In the genomic region with DNA sequence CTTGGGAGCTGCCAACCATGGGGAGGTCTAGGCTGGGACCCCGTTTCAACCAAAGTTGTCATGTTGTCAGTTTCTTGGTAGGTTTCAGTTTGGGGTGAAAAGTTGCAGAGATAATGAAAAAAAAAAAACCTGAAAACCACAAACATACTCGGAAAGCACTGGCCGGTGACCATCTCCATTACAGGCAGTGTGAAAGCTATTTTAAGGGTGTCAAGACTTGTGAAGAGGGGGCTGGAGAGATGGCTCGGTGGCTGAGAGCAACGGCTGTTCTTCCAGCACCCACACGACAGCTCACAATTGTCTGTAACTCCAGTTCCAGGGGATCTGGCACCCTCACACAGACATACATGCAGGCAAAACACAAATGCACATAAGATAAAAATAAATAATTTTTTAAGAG, we compare ENCODE assay signal across 24 mouse cellular contexts. TPM values are rescaled to one million over a fixed set of nuclear protein-coding genes. Genes with fewer than 3 reads are reported as not detected.
DNase-seq lines count a peak whose midpoint lies in the region; ATAC-seq and TF ChIP-seq lines count a peak whose summit lies in the region.
"Had no signal": no experiment of that assay in that cellular context is flagged by ENCODE, and none has a peak within 500 bp of the region (broad histone marks: within the 10 kb centered on the region; RNA-seq: fewer than 3 reads in every experiment).

No protein-coding gene starts in this region.

- 33% methylated on average over 6 of the region's 6 CpGs for WGBS in heart, postnatal 0 days

- peak; percentile 55; the same call in 1 of the 2 replicates for ATAC-seq in heart, postnatal 0 days (ENCODE audit: insufficient read depth, low read depth)

- H3K36me3 ChIP-seq in heart, postnatal 0 days (replicated peaks; ENCODE audit: control insufficient read depth, insufficient read depth, low read length): no peaks in the 10 kb centered on the region
- H3K36me3 ChIP-seq in CH12.LX (replicated peaks in 1 of 2; ENCODE audit: control insufficient read depth in 1 of 2, insufficient read depth in 1 of 2, low read length in 1 of 2): peaks cover 21 to 89% of the 10 kb centered on the region in 2 experiments
- H3K36me3 ChIP-seq: embryonic facial prominence, embryonic 15.5 days; forebrain, embryonic 10.5 days; neural tube, embryonic 13.5 days had no signal

- DNase-seq in gastrocnemius, adult 2 months: peak; percentile 32
- no peak for DNase-seq in gastrocnemius, postnatal 10 days
- no peak for DNase-seq in heart, postnatal 0 days (ENCODE audit: low spot score)
- DNase-seq in heart, postnatal 25 days (ENCODE audit: low spot score): no peak
- DNase-seq in CH12.LX (ENCODE audit: extremely low read depth): peak; percentile 16
- DNase-seq in left cerebral cortex, postnatal 14 days (ENCODE audit: low spot score in 2 of 2): peak; percentile 29 to 56
- no peak for DNase-seq in cerebellum, adult 11 months
- DNase-seq: adrenal gland, postnatal 36 days; B cell, adult 2 months; cerebellum, adult 2 months; cerebellum, postnatal 36 days; kidney, adult 11 months; kidney, postnatal 14 days; layer of hippocampus, postnatal 36 days; lung, adult 18-20 months; lung, postnatal 14 days; midbrain, embryonic 14.5 days had no signal

- H3K27ac ChIP-seq in gastrocnemius, adult 2 months: peak overlapping the region; percentile 53; the same call in 1 of the 2 replicates
- H3K27ac ChIP-seq in heart, postnatal 0 days (ENCODE audit: low read depth): 0 out of 2 replicates have a peak overlapping the region, but pooled peaks have one; percentile 16
- H3K27ac ChIP-seq in CH12.LX (ENCODE audit: insufficient read depth, low read depth): no peak overlapping the region; the same call in 1 of the 2 replicates
- H3K27ac ChIP-seq: embryonic facial prominence, embryonic 15.5 days; forebrain, embryonic 10.5 days; layer of hippocampus, adult 2 months; neural tube, embryonic 13.5 days; stomach, postnatal 0 days had no signal

- dilution Hi-C loops in CH12.LX (cut with MboI; ENCODE audit: extremely low pct_ligation_motif_present, extremely low pct_unique_long_range_greater_than_20kb, low sequenced_read_pairs): no loop called here

- peaks cover 3% of the 10 kb centered on the region for H3K79me2 ChIP-seq in CH12.LX (replicated peaks; ENCODE audit: control insufficient read depth, extremely low read depth, insufficient read depth, poor library complexity, severe bottlenecking)

- H3K9me3 ChIP-seq in heart, postnatal 0 days (replicated peaks; ENCODE audit: control insufficient read depth, low read length): no peaks in the 10 kb centered on the region
- no peaks in the 10 kb centered on the region for H3K9me3 ChIP-seq in CH12.LX (replicated peaks; ENCODE audit: low read length)
- H3K9me3 ChIP-seq: embryonic facial prominence, embryonic 15.5 days; forebrain, embryonic 10.5 days; megakaryocyte, embryonic 14.5 days; neural tube, embryonic 13.5 days had no signal

- no peaks in the 10 kb centered on the region for H3K27me3 ChIP-seq in heart, postnatal 0 days (ENCODE audit: control insufficient read depth, insufficient read depth, low read length)
- no peaks in the 10 kb centered on the region for H3K27me3 ChIP-seq in CH12.LX (replicated peaks)
- H3K27me3 ChIP-seq: embryonic facial prominence, embryonic 15.5 days; megakaryocyte, embryonic 14.5 days; neural tube, embryonic 13.5 days had no signal

- H3K4me3 ChIP-seq in gastrocnemius, adult 2 months: peak overlapping the region; percentile 23
- H3K4me3 ChIP-seq in heart, postnatal 0 days (ENCODE audit: low read depth, low read length): no peak overlapping the region
- H3K4me3 ChIP-seq in CH12.LX (replicated peaks in 1 of 3; ENCODE audit: low read depth in 2 of 3, low read length in 2 of 3, poor library complexity in 1 of 3): no peak overlapping the region
- H3K4me3 ChIP-seq: embryonic facial prominence, embryonic 15.5 days; forebrain, embryonic 10.5 days; layer of hippocampus, adult 2 months; megakaryocyte, embryonic 14.5 days; neural tube, embryonic 13.5 days had no signal

- no peak overlapping the region for H3K9ac ChIP-seq in heart, postnatal 0 days (replicated peaks; ENCODE audit: low read depth, low read length)
- no peak overlapping the region for H3K9ac ChIP-seq in CH12.LX (ENCODE audit: insufficient read depth, low read depth)
- H3K9ac ChIP-seq: embryonic facial prominence, embryonic 15.5 days; neural tube, embryonic 13.5 days had no signal

- no peak for TF ChIP-seq EP300 in heart, postnatal 0 days (IDR thresholded peaks at IDR 0.05; ENCODE audit: low read depth)
- no peak for TF ChIP-seq EP300 in CH12.LX (IDR thresholded peaks at IDR 0.05; ENCODE audit: low read length)

- intact Hi-C loops in gastrocnemius, adult 2 months (cut with DNase I): no loop called here
- intact Hi-C loops in heart, postnatal 25 days (cut with DNase I): no loop called here
- intact Hi-C loops in left cerebral cortex, postnatal 14 days (cut with DNase I): no loop called here

- no peak for TF ChIP-seq RAD21 in CH12.LX (IDR thresholded peaks at IDR 0.05; ENCODE audit: low read depth, low read length)

- no peak for TF ChIP-seq POLR2A in CH12.LX (IDR thresholded peaks at IDR 0.05; ENCODE audit: low read depth, low read length)

- no peak for TF ChIP-seq CTCF in gastrocnemius, adult 2 months (IDR thresholded peaks at IDR 0.05)
- TF ChIP-seq CTCF in heart, postnatal 0 days (IDR thresholded peaks at IDR 0.05; ENCODE audit: low read depth): no peak
- TF ChIP-seq CTCF in CH12.LX (conservative IDR thresholded peaks at IDR 0.05 in 1 of 2, IDR thresholded peaks at IDR 0.05 in 1 of 2; ENCODE audit: low read depth in 2 of 2, low read length in 2 of 2): no peak

- in situ Hi-C loops in CH12.LX (cut with MboI; ENCODE audit: low pct_ligation_motif_present, low pct_unique_long_range_greater_than_20kb, low sequenced_read_pairs): no loop called here

- 0 out of 2 replicates have a peak, but pooled peaks cover 2% of the 10 kb centered on the region for H3K4me1 ChIP-seq in heart, postnatal 0 days (ENCODE audit: control insufficient read depth, insufficient read depth)
- peaks cover 5 to 45% of the 10 kb centered on the region in 2 experiments for H3K4me1 ChIP-seq in CH12.LX (ENCODE audit: control insufficient read depth in 1 of 2, insufficient read depth in 2 of 2)
- H3K4me1 ChIP-seq: embryonic facial prominence, embryonic 15.5 days; megakaryocyte, embryonic 14.5 days had no signal

- peak overlapping the region; percentile 12; the same call in 1 of the 2 replicates for H3K4me2 ChIP-seq in heart, postnatal 0 days (ENCODE audit: low read depth, low read length)
- peak overlapping the region; percentile 59 for H3K4me2 ChIP-seq in CH12.LX (ENCODE audit: insufficient read depth, low read depth, poor library complexity, severe bottlenecking)
- H3K4me2 ChIP-seq: embryonic facial prominence, embryonic 15.5 days; liver, embryonic 11.5 days; neural tube, embryonic 13.5 days had no signal

TF ChIP-seq in CH12.LX, 34 proteins besides CTCF, POLR2A, EP300 and RAD21:
- TF ChIP-seq ZKSCAN1 (IDR thresholded peaks at IDR 0.05; ENCODE audit: borderline replicate concordance, low read depth, low read length) (no peak), MEF2A (IDR thresholded peaks at IDR 0.05; ENCODE audit: borderline replicate concordance, low read depth, low read length) (peak; percentile 58; the same call in 1 of the 2 replicates), MAX (IDR thresholded peaks at IDR 0.05; ENCODE audit: low read length) (no peak), ZNF384 (IDR thresholded peaks at IDR 0.05; ENCODE audit: low read depth, low read length) (peak; percentile 77), E2F4 (IDR thresholded peaks at IDR 0.05; ENCODE audit: insufficient replicate concordance, low read depth, low read length) (no peak), NELFE (IDR thresholded peaks at IDR 0.05; ENCODE audit: low read depth, low read length) (no peak)

RNA-seq across cellular contexts. Expression of a gene that starts 35.9 kb away (rescaled TPM):
- total RNA-seq in gastrocnemius, adult 2 months (2021): 10 to 100 TPM; 37.7 to 60.5 TPM
- 10 to 100 TPM; 31.3 to 31.8 TPM for total RNA-seq in gastrocnemius, postnatal 10 days (2021)
- total RNA-seq in heart, postnatal 0 days (2014; rRNA removed; ENCODE audit: low replicate concordance): 11.3 and 12.5 TPM in 2 replicates
- 8.6 and 9.5 TPM in 2 replicates for polyA plus RNA-seq in heart, postnatal 0 days (2015; fragmentation: Nextera tagmentation; extraction: Ambion mirVana)
- total RNA-seq in heart, postnatal 25 days (2021): 10 to 100 TPM; 25.0 to 30.7 TPM
- 46.4 and 50.6 TPM in 2 replicates for total RNA-seq in CH12.LX (2012; rRNA removed)
- 51.9 and 52.4 TPM in 2 replicates for total RNA-seq in CH12.LX (2014; rRNA removed)
- 64.3 and 69.8 TPM in 2 replicates for polyA plus RNA-seq in CH12.LX (2012; ENCODE audit: insufficient read length, low read depth)
- total RNA-seq in left cerebral cortex, postnatal 14 days (2021): 1 to 10 TPM; 2.3 to 2.6 TPM

Comparison
In these comparisons a context has a peak if more than half of its experiments do, and no peak if none do; other contexts are left out.
1. DNase-seq: peak in gastrocnemius, adult 2 months (single experiment), CH12.LX (single experiment) and left cerebral cortex, postnatal 14 days (2 of 2); none in gastrocnemius, postnatal 10 days (single experiment), heart, postnatal 0 days (single experiment), heart, postnatal 25 days (single experiment) and cerebellum, adult 11 months (single experiment).